Mouse (Mus musculus): ENCODE measurements at regions not wholly inside any gene's neighbourhood (a gene's known extent, or its start where the extent isn't known, plus 50 kb on each side); places are given as distances from the start of the nearest gene placed in this dataset.

- TF ChIP-seq POLR2A (IDR thresholded peaks at IDR 0.05; ENCODE audit: insufficient read depth, low read length) (no peak), CTCF (IDR thresholded peaks at IDR 0.05; ENCODE audit: low read depth, low read length) (no peak), EP300 (IDR thresholded peaks at IDR 0.05; ENCODE audit: insufficient read depth, low read depth, low read length) (no peak)
These were observed 163.6 kb upstream of the Acvr2a start for GRCm38 (mm10) chr2:48650281-48650680.

Data from ES-Bruce4 (cell line).